Mouse (Mus musculus): ENCODE data around the gene Hcrt.

GRCm38 (mm10) chr11:100746546-100746945 lies 16.2 kb downstream of the Hcrt start:
- TF ChIP-seq CTCF (conservative IDR thresholded peaks at IDR 0.05; ENCODE audit: low read length) = no peak
- TF ChIP-seq POU5F1 (IDR thresholded peaks at IDR 0.05; ENCODE audit: borderline replicate concordance, low read length) = no peak

Measured in E14TG2a.4 (cell line).